Mouse (Mus musculus) layer of hippocampus, adult 9-10 months (tissue): ENCODE data around the gene Gm13283.
"Not testable (repeated sequence)": the region's sequence is repeated elsewhere in the genome, so short reads cannot be mapped to it uniquely, and the experiment has no call there.

ENCODE experiments used
- DNase-seq: peaks from one replicate; pipeline ENCODE4 v3.0.0; 2022; ENCODE audit warnings: low spot score

Gm13283 gene

GRCm38 (mm10) chr4:88759610-88760268 is at the start of gene Gm13283:
Gm13283 (plus strand) TSS chr4:88760119.
- not testable (repeated sequence) for DNase-seq

- DNase-seq = no peak
These were observed 45.6 kb upstream of the Gm13283 start for GRCm38 (mm10) chr4:88714281-88714680.

DNA sequence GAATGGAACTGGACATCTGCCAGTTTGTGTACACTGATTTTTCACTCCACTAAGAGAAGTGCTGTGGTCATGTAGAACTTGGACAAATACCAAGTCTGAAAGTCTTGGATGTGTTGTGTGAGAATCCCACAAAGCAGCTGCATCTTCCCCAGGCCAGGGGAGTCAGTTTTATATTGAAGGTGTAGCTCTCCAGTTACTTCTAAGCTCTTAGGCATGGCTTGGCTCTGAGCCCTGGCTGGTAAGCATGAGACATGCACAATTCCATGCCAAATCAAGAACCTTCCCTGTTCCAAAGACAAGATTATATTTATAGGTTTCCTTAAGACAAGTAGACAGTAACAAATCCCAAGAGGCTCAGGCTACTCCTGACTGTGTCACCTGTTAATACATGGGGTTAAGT is 44.9 kb upstream of the Gm13283 start:
- no peak for DNase-seq

DNA sequence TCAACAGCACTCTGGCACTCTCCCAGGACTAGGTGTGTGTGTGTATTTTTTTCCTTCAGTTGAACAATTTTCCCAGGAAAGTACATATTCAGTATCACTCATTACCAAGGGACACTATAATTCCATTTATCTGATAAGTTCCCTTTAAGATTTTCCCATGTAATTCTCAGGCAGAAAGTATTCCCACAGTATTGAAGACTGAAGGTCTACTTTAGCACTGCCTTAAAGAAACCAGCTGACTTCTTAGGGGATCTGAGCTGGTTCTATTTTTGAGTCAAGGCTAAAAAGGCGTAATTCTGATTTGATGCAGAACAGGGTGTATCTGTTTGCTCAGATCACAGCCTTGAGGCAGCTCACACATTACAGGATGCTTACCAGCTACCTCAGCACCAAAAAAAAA is 41.2 kb upstream of the Gm13283 start:
- no peak for DNase-seq

- peak; percentile 51 for DNase-seq
These were observed 37.9 kb upstream of the Gm13283 start, which contains the start of the genes Gm26566 and Klhl9 for GRCm38 (mm10) chr4:88721791-88722721. Gm26566 (plus strand) TSS chr4:88721805. Klhl9 (minus strand) TSS chr4:88722465.

DNA sequence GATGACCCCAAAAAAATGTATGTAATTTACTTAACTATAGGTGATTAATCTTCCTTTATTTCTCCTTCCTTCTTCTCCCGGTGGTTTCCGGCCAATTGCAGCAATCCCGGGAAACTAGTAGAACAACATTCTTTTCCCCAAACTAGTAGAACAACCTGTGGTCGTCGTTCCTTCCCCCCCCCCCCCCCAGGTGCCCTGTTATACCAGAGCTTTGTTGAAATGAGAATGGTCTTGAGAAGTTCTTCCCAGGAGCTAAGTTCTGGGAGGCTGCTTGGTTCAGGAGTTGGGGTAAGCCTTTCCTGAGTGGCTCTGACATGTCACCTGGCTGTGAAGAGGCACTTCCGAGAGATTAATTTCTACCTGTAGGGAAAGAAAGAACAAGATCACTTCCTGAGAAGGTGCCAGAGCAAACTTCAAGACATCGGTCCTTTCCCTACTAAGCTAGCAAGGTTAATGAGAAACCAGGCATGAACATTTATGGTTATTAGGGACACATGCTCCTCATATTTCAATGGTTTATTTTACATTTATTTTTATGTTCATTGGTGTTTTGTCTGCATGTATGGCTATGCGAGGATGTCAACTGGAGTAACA is 36.3 kb upstream of the Gm13283 start:
- DNase-seq = no peak

- DNase-seq = no peak
These were observed 33.2 kb upstream of the Gm13283 start for GRCm38 (mm10) chr4:88726727-88727126.

GRCm38 (mm10) chr4:88727324-88727723 is 32.6 kb upstream of the Gm13283 start:
- DNase-seq = no peak

DNA sequence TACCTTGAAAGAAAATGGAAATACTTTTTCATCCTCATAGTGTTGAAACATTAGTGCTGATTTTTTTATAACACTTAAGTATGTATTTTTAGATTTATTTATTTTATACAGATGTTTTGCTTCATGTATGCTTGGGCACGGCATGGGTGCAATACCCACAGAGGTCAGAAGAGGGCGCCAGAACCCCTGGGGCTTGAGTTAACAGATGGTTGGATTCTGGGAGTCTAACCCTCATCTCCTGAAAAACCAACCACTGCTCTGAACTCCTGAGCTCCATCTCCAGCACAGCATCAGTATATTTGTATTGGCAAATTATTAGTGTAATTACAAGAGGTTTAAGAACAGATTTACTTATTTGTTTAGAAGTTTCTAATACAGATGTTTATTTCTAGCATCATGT is 21.4 kb upstream of the Gm13283 start:
- no peak for DNase-seq

GRCm38 (mm10) chr4:88739036-88739435 is 20.9 kb upstream of the Gm13283 start:
- DNase-seq = no peak

GRCm38 (mm10) chr4:88741426-88741825 is 18.5 kb upstream of the Gm13283 start:
- no peak for DNase-seq

GRCm38 (mm10) chr4:88742771-88743371 is 17.0 kb upstream of the Gm13283 start:
- DNase-seq = no peak

- no peak for DNase-seq
These were observed 15.7 kb upstream of the Gm13283 start for GRCm38 (mm10) chr4:88744207-88744606.

DNA sequence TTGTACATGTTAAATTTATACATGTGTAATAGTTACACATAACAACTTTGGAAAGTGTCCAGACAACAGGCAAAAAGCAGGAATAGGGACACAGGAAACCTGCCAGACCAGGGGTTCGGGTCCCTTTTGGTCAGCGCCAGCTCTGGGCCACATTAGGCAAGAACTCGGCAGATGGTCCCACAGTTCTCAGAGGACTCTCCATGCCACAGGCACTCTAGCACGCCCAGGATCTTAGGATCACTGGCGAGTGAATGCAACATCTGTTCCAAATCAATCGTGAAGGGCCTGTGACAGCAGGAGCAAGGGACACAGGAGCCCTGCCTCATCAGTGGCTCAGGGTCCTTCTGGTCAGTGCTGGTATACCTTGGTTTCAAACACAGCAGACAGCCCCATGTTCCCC is 10.0 kb upstream of the Gm13283 start:
- DNase-seq = no peak

DNA sequence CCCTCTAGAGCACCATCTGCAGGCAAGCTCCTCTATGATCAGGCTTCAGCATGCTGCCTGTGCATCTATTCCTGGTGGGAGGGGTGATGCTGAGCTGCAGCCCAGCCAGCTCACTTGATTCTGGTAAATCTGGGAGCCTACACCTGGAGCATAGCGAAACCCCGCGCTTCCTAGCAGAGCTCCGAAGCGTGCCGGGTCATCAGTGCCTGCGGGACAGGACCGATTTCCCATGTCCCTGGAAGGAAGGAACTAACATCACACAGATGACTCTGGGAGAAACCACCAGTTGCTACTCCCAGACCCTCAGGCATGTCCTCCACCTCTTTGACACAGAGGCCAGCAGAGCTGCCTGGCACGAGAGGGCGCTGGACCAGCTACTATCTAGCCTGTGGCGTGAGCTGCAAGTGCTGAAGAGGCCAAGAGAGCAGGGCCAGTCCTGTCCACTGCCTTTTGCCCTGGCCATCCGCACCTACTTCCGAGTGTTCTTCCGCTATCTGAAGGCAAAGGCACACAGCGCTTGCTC is 5.0 kb upstream of the Gm13283 start, which contains the start of gene Gm13271:
Gene Gm13271 (plus strand): TSS at position 51 of the 523 bp plus-strand sequence.
- peak; percentile 27 for DNase-seq

DNA sequence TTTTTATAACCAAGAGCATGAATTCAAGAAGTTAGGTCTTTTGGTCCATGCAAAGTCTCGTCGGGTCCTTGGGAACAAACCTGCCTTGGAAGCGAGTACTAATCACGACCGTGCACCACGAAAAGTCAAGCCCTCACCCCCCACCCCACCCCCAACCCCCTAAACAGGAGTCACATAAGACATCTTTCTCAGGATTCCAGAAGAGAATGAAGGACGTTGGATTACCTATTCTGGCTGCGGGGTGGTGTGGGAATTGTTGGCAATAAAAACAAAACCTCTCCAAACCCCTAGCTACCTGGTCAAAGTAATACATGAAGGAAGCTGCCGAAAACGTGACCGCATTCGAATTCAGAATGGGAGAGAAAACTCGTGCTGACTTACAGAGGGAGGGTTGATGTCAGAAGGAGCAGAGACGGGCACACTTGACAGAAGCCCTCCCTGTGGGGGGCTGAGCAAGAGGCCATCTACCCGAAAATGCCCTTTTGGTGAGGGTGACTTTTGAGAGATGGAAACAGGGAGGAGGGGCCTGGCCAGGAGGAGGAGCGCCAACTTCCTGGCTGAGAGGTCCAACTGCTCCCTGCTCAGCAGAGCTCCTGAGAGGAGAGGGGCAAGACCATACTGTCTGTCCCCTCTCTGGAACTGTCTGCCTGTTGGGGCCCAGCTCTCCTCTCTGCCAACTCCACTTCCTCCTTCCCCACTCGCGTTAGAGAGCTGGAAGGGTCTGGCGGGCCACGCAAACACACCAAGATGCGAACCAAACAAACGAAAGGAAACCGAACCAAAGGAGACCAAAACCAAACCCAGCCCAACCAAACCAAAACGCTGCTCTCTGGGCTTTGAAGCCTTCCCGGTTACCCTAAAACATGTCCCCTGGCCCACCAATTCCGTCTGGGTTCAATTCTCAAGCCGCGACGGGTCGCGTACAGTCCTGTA is 3.1 kb upstream of the Gm13283 start:
- not testable (repeated sequence) for DNase-seq

DNA sequence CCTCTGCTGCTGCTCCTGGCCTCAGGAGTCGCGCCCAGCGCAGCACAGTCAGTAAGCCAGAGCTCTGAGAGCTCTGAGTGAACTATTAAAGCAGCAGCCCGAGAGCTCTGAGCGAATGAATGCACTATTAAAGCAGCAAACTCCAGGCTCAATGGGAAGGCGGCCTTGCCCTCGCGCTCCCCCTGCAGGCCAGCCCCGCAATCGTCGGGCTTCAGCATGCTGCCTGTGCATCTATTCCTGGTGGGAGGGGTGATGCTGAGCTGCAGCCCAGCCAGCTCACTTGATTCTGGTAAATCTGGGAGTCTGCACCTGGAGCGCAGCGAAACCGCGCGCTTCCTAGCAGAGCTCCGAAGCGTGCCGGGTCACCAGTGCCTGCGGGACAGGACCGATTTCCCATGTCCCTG is 2.3 kb upstream of the Gm13283 start:
- peak; percentile 93 for DNase-seq

DNA sequence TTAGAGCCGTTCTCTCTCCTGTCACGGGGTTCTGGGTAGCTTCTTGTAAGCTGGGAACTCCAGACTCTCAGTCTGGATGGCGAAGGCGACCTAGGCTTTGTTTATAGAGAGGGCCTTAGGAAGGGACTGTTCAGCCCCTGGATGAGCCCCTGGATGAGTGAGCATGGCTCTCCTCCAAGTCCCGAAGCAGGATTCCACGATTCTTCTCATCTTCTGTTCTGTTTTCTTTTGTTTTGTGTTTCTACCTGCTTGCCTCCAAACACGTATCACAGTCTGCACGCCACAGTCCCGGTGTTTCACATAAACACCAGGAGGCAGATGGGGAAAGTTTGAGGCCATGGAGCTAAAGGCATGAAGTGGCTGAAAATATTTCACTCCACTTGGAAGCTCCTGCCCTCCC is 1.2 kb upstream of the Gm13283 start:
- DNase-seq = not testable (repeated sequence)

GRCm38 (mm10) chr4:88760431-88760830 is 512 bp downstream of the Gm13283 start:
- DNase-seq = peak; percentile 13

DNA sequence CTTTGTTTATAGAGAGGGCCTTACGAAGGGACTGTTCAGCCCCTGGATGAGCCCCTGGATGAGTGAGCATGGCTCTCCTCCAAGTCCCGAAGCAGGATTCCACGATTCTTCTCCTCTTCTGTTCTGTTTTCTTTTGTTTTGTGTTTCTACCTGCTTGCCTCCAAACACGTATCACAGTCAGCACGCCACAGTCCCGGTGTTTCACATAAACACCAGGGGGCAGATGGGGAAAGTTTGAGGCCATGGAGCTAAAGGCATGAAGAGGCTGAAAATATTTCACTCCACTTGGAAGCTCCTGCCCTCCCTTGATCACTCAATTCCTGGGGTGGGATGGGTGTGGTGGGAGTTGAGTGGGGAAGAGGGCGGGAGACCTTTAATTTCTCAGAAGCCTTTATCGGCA is 1.9 kb downstream of the Gm13283 start:
- DNase-seq = peak; percentile 55

GRCm38 (mm10) chr4:88762341-88762740 is 2.4 kb downstream of the Gm13283 start:
- not testable (repeated sequence) for DNase-seq
